Mouse (Mus musculus): ENCODE data around the gene Vmn2r109. TPM values are rescaled to one million over a fixed set of nuclear protein-coding genes. Genes with fewer than 3 reads are reported as not detected.

Gene Vmn2r109
- not detected in 2 replicates for polyA plus RNA-seq (2012)

- no peak for TF ChIP-seq GATA1 (IDR thresholded peaks at IDR 0.05; ENCODE audit: low read length)
Measured at GRCm38 (mm10) chr17:20564656-20565055, at the start of gene Vmn2r109. Gene Vmn2r109 (minus strand): TSS chr17:20564756.

- no peak for TF ChIP-seq GATA1 (IDR thresholded peaks at IDR 0.05; ENCODE audit: low read length)
Measured at GRCm38 (mm10) chr17:20596323-20596722, 31.8 kb upstream of the Vmn2r109 start, which contains the start of gene Vmn2r110. Gene Vmn2r110 (minus strand): TSS chr17:20596423.

- no peak for TF ChIP-seq GATA1 (IDR thresholded peaks at IDR 0.05; ENCODE audit: low read length)
Measured at GRCm38 (mm10) chr17:20497858-20498257, 66.7 kb downstream of the Vmn2r109 start, which contains the start of gene Vmn1r225. Gene Vmn1r225 (plus strand): TSS chr17:20498158.

Other genes starting within 250 kb of the Vmn2r109 start
- not detected in 2 replicates for gene Vmn2r107, start 219.5 kb downstream of the Vmn2r109 start, polyA plus RNA-seq (2012)
- not detected in 2 replicates for gene Vmn1r224, start 150.6 kb downstream of the Vmn2r109 start, polyA plus RNA-seq (2012)
- not detected in 2 replicates for gene Vmn2r108, start 83.4 kb downstream of the Vmn2r109 start, polyA plus RNA-seq (2012)
- gene Vmn1r225, start 66.6 kb downstream of the Vmn2r109 start, polyA plus RNA-seq (2012), result not detected in 2 replicates
- not detected in 2 replicates for gene Vmn2r110, start 31.7 kb upstream of the Vmn2r109 start, polyA plus RNA-seq (2012)
- gene Fpr-rs3, start 60.1 kb upstream of the Vmn2r109 start, polyA plus RNA-seq (2012), result not detected in 2 replicates
- gene Vmn1r226, start 118.1 kb upstream of the Vmn2r109 start, polyA plus RNA-seq (2012), result not detected in 2 replicates
- not detected in 2 replicates for gene Vmn1r227, start 165.1 kb upstream of the Vmn2r109 start, polyA plus RNA-seq (2012)
- gene Vmn1r228, start 221.4 kb upstream of the Vmn2r109 start, polyA plus RNA-seq (2012), result not detected in 2 replicates
- gene Vmn1r229, start 246.8 kb upstream of the Vmn2r109 start, polyA plus RNA-seq (2012), result not detected in 2 replicates

Data from G1E-ER4 (cell line).